Mouse (Mus musculus) right cerebral cortex, postnatal 4 days (tissue): ENCODE results near the gene Batf2.
"Not testable (repeated sequence)": the region's sequence is repeated elsewhere in the genome, so short reads cannot be mapped to it uniquely, and the experiment has no call there.

Experiments
- DNase-seq: peaks from one replicate; pipeline ENCODE4 v3.0.0-alpha.2; 2022

Batf2 gene

GRCm38 (mm10) chr19:6133197-6133596 is 7.6 kb upstream of the Batf2 start:
- not testable (repeated sequence) for DNase-seq

GRCm38 (mm10) chr19:6136397-6136796 is 4.4 kb upstream of the Batf2 start:
- DNase-seq: no peak

- no peak for DNase-seq
Observed at GRCm38 (mm10) chr19:6139701-6140100, 1.1 kb upstream of the Batf2 start.

- DNase-seq: no peak
Observed at GRCm38 (mm10) chr19:6140374-6140677, 457 bp upstream of the Batf2 start.

- DNase-seq: peak; percentile 73
Observed at GRCm38 (mm10) chr19:6141394-6141749, 589 bp downstream of the Batf2 start, which contains the start of gene Arl2. TSS of gene Arl2 (minus strand) at chr19:6141548.

GRCm38 (mm10) chr19:6144842-6145241 is 4.1 kb downstream of the Batf2 start:
- DNase-seq: no peak

GRCm38 (mm10) chr19:6155174-6155573 is 14.4 kb downstream of the Batf2 start:
- DNase-seq: no peak

- DNase-seq: no peak
Observed at GRCm38 (mm10) chr19:6156372-6156771, 15.6 kb downstream of the Batf2 start.

GRCm38 (mm10) chr19:6157220-6157619 is 16.4 kb downstream of the Batf2 start:
- no peak for DNase-seq

GRCm38 (mm10) chr19:6163872-6164547 is 23.2 kb downstream of the Batf2 start:
- DNase-seq: no peak

- DNase-seq: no peak
Observed at GRCm38 (mm10) chr19:6166750-6167149, 26.0 kb downstream of the Batf2 start.

- no peak for DNase-seq
Observed at GRCm38 (mm10) chr19:6171215-6171614, 30.4 kb downstream of the Batf2 start.

- no peak for DNase-seq
Observed at GRCm38 (mm10) chr19:6174771-6175170, 34.0 kb downstream of the Batf2 start.

- no peak for DNase-seq
Observed at GRCm38 (mm10) chr19:6178775-6179174, 38.0 kb downstream of the Batf2 start.

- no peak for DNase-seq
Observed at GRCm38 (mm10) chr19:6181629-6182028, 40.8 kb downstream of the Batf2 start.

- no peak for DNase-seq
Observed at GRCm38 (mm10) chr19:6182534-6182933, 41.8 kb downstream of the Batf2 start.

- no peak for DNase-seq
Observed at GRCm38 (mm10) chr19:6184131-6184530, 43.3 kb downstream of the Batf2 start, which contains the start of gene Majin. TSS of gene Majin (plus strand) at chr19:6184388.

GRCm38 (mm10) chr19:6204265-6204664 is 63.5 kb downstream of the Batf2 start:
- DNase-seq: no peak

GRCm38 (mm10) chr19:6206716-6207115 is 65.9 kb downstream of the Batf2 start:
- no peak for DNase-seq

- no peak for DNase-seq
Observed at GRCm38 (mm10) chr19:6216046-6216705, 75.4 kb downstream of the Batf2 start.

- DNase-seq: no peak
Observed at GRCm38 (mm10) chr19:6218606-6219005, 77.8 kb downstream of the Batf2 start.
